Mouse (Mus musculus) thymus, adult 2 months (tissue): ENCODE measurements around the gene Aar2. TPM values are rescaled to one million over a fixed set of nuclear protein-coding genes. Genes with fewer than 3 reads are reported as not detected.

Experiments
- DNase-seq: peaks from one replicate; pipeline ENCODE4 v3.0.0; 2021
- H3K27ac ChIP-seq: fragments of 200-500 bp; 2 replicates; pipeline ENCODE4 v1.5.1; 2012; ENCODE audit warnings: low read length, control low read depth; ENCODE audit not compliant: control insufficient read depth, insufficient read depth
- H3K27me3 ChIP-seq: fragments of 200-500 bp; 2 replicates; pipeline ENCODE4 v1.6.1; 2012; ENCODE audit warnings: mild to moderate bottlenecking, low read length, moderate library complexity, mixed read lengths; ENCODE audit not compliant: control insufficient read depth, insufficient read depth
- H3K36me3 ChIP-seq: fragments of 200-500 bp; 2 replicates; pipeline ENCODE4 v1.6.1; 2012; ENCODE audit warnings: mild to moderate bottlenecking, low read length, moderate library complexity; ENCODE audit not compliant: control insufficient read depth, insufficient read depth
- H3K4me1 ChIP-seq: fragments of 200-500 bp; replicated peaks from 2 replicates; pipeline ENCODE4 v1.6.1; 2012; ENCODE audit warnings: low read length; ENCODE audit not compliant: control insufficient read depth, insufficient read depth
- H3K4me3 ChIP-seq: fragments of 200-500 bp; 2 replicates; pipeline ENCODE4 v1.5.1; 2012; ENCODE audit warnings: mild to moderate bottlenecking, low read length, control low read depth, moderate library complexity; ENCODE audit not compliant: control insufficient read depth, insufficient read depth
- CTCF ChIP-seq: fragments of 200-500 bp; IDR thresholded peaks from 2 replicates; pipeline ENCODE4 v1.5.1; 2012; ENCODE audit warnings: mild to moderate bottlenecking, control low read depth, low read length, moderate library complexity, borderline replicate concordance; ENCODE audit not compliant: control insufficient read depth, poor library complexity, insufficient read depth; ENCODE audit errors: extremely low read depth
- POLR2A ChIP-seq: fragments of 200-500 bp; IDR thresholded peaks from 2 replicates; pipeline ENCODE4 v1.6.1; 2012; ENCODE audit warnings: mild to moderate bottlenecking, low read length, control low read depth, moderate library complexity; ENCODE audit not compliant: control insufficient read depth, poor library complexity, insufficient read depth; ENCODE audit errors: extremely low read depth
- WGBS: fragments of 180-500 bp; shearing (Covaris S2); methylation state at CpG from one replicate; pipeline ENCODE4 v1.1.7; 2018; 5-methylcytosine and 5-hydroxymethylcytosine counted together
- polyA plus RNA-seq: library from polyadenylated mRNA; depleted of rRNA; stranded (reverse); fragments of >200 nt; gene quantifications from 2 replicates; pipeline ENCODE4 v1.2.3, GENCODE M21; 2012; rRNA removed

Aar2 gene
- polyA plus RNA-seq, 1 experiment = 32.7 TPM

DNA sequence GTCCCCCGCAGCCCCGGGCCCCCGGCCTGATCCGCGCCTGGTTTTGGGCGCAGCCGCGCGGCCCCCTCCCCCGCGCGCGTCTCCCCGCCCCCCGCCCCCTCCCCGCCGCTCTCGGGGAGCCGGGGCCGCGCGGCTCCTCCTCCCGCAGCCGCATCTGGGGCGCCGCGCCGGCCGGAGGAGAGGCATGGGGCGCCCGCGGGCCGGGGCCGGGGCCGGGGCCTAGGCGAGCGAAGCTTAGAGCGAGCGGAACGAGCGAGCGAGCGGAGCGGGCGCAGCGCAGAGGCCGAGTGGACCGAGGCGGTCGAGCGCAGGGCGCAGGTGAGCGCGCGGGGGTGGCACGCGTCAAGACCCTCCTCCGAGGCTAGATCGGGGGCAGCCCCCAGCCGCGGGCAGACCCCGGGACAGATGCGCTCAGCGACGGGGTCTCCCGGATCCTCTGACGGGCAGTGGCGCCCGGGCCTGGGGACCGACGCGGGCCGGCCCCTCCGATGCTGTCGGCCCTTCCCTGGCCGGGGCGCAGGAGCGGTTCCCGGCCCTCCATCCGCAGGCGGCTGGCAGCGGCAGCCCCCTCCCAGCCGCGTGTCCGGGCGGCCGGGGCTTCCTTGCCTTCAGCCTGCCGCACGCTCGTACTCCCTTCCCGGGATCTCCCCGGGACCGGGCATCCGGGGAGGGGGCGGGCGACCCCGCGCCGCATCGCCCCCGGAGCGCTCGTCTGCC lies 66.3 kb downstream of the Aar2 start, which contains the start of gene Dlgap4:
Gene Dlgap4, plus strand, starts transcription at position 165 of the 717 bp plus-strand sequence.
- 0 out of 2 replicates have a peak, but pooled peaks cover 11% of the 10 kb centered on the region for H3K4me1 ChIP-seq
- TF ChIP-seq CTCF (no peak), POLR2A (no peak)
- DNase-seq = peak; percentile 8
- H3K27me3 ChIP-seq = peaks cover 11% of the 10 kb centered on the region; the same call in 1 of the 2 replicates
- H3K27ac ChIP-seq = no peak within 1 kb of the TSS
- H3K36me3 ChIP-seq = no peaks in the 10 kb centered on the region
- H3K4me3 ChIP-seq = peak within 1 kb of the TSS; percentile 34
- 2% methylated on average over 91 of the region's 103 CpGs for WGBS

DNA sequence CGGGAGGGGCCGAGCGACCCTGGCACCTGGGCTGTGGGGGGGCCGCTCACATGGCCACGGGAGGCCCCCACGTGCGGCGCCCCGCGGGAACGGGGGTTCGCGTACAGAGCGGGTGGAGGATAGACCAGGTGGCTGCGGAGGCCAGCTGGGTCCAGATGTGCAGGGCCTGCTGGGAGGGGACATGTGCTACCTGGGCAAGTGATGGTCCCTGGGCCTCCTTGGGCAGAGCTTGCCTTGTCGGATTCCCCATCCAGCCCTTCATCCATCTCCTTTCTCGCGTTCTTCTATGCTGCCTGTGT lies 66.8 kb downstream of the Aar2 start:
- Histone ChIP-seq H3K27me3 (peaks cover 11% of the 10 kb centered on the region; the same call in 1 of the 2 replicates), H3K27ac (no peak overlapping the region), H3K4me3 (peak overlapping the region; percentile 34; the same call in 1 of the 2 replicates), H3K36me3 (no peaks in the 10 kb centered on the region), H3K4me1 (0 out of 2 replicates have a peak, but pooled peaks cover 11% of the 10 kb centered on the region)
- DNase-seq = peak; percentile 5
- WGBS = 2% methylated on average over 18 of the region's 18 CpGs
- no peak for TF ChIP-seq CTCF
- TF ChIP-seq POLR2A = no peak

DNA sequence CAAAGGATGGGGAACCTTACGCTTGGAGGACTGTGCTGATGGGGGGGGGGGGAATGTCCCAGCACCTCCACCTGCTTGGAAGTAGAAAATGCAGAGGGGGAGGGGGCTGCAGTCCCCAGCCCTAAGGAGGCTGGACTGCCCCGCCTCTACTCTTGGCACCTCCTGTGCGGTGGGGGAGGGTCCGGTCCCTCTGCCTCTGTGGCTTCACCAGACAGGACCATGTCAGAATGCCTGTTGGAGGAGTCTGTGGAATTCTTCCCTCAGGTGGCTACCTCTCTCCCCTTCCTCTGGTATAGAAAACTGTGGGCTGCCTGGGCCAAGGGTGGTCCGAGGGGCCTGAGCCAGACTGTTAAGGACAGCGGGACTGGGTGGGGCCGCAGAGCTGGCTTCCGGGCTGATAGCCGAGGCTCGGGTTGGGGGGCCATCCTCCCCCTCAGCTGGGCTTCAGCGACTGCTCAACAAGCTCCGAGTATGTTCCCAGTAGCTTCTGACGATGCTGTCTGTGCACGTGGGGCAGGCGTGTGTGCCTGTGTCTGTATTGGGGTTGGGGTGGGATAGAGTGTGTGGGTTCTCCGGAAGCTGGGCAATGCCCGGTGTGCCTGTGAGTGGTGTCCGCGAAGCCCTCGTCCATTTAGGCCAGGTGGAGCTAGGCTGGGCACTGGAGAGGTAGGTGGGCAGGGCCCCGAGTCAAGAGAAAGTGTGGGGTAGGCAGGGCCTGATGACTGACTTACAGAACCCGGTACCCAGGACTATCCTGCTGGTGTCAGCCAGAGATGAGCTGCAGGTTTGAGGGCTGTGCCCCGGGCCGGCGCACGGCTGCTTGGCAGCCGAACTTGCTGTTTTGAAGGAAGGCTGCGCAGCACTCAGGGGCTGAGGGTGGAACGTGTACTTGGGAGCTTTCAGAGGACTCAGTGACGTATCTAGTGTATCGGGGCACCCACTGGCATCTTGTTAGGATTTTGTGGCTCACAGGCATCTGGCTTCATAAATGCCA lies 67.6 kb downstream of the Aar2 start:
- Histone ChIP-seq H3K4me1 (0 out of 2 replicates have a peak, but pooled peaks cover 11% of the 10 kb centered on the region), H3K36me3 (no peaks in the 10 kb centered on the region), H3K27me3 (peaks cover 11% of the 10 kb centered on the region; the same call in 1 of the 2 replicates), H3K4me3 (no peak overlapping the region), H3K27ac (no peak overlapping the region)
- DNase-seq = no peak
- TF ChIP-seq POLR2A (no peak), CTCF (no peak)
- WGBS = 18% methylated on average over 31 of the region's 31 CpGs

DNA sequence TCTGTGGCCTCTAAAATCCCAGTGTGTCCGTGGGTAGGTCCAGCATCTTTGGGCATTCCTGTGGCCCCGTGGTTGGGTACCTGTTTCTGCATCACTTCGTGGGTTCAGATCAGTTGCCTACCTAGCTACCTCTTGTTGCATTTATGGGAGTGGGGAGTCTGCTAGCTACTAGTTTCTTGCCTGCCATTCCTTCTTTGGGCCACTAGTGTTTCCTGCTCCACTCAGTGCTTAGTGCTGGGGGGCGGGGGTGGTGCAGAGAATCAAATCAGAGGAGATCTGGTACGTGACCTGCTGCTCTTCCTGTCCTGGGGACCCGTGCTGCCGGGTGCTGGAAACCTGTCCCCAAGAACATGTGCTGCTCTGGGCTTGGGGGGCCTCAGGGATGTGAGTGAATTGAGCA lies 69.1 kb downstream of the Aar2 start:
- WGBS = 60% methylated on average over 7 of the region's 7 CpGs
- TF ChIP-seq POLR2A (no peak), CTCF (no peak)
- no peak for DNase-seq
- Histone ChIP-seq H3K27ac (no peak overlapping the region), H3K4me3 (no peak overlapping the region), H3K36me3 (no peaks in the 10 kb centered on the region), H3K4me1 (0 out of 2 replicates have a peak, but pooled peaks cover 11% of the 10 kb centered on the region), H3K27me3 (peaks cover 11% of the 10 kb centered on the region; the same call in 1 of the 2 replicates)

DNA sequence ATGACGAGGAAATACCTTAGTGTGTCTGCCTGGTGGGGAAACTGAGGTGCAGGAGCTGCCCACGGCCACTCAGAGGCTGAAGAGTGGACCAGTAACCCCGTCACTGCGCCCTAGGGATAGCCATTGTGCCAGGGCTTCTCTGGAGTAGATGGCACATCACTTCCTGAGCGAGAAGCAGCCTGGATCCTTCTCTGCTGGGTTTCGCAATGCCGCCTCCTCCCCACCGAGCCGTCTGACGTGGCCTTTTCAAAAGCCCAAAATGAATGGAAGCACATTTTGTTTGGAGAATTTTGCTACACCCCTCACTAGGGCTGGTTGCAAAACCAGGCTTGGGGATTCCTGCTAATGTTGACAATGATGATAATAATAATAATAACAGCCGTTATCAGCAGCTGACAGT lies 70.2 kb downstream of the Aar2 start:
- H3K36me3 ChIP-seq = no peaks in the 10 kb centered on the region
- 50% methylated on average over 11 of the region's 11 CpGs for WGBS
- 0 out of 2 replicates have a peak, but pooled peaks cover 11% of the 10 kb centered on the region for H3K4me1 ChIP-seq
- H3K4me3 ChIP-seq = no peak overlapping the region
- no peak for TF ChIP-seq POLR2A
- no peak for TF ChIP-seq CTCF
- no peak for DNase-seq
- H3K27me3 ChIP-seq = peaks cover 8% of the 10 kb centered on the region; the same call in 1 of the 2 replicates
- no peak overlapping the region for H3K27ac ChIP-seq

Other genes with a start within 250 kb of the Aar2 start
- gene Cnbd2, start 235.3 kb upstream of the Aar2 start, polyA plus RNA-seq = 0.94 and 1.6 TPM in 2 replicates
- gene Scand1, start 234.9 kb upstream of the Aar2 start, polyA plus RNA-seq = 326 and 425 TPM in 2 replicates
- gene Epb41l1, start 126.7 kb upstream of the Aar2 start, polyA plus RNA-seq = 3.7 and 4.9 TPM in 2 replicates
- 93.5 and 98.2 TPM in 2 replicates for gene Dlgap4, start 66.1 kb downstream of the Aar2 start, polyA plus RNA-seq
- 32.3 and 32.4 TPM in 2 replicates for gene Myl9, start 227.8 kb downstream of the Aar2 start, polyA plus RNA-seq